Mouse (Mus musculus): ENCODE measurements at regions not wholly inside any gene's neighbourhood (a gene's known extent, or its start where the extent isn't known, plus 50 kb on each side); places are given as distances from the start of the nearest gene placed in this dataset.

- DNase-seq (ENCODE audit: low read depth, low spot score): no peak
- H3K36me3 ChIP-seq (ENCODE audit: control insufficient read depth, insufficient read depth, low read length, poor library complexity, severe bottlenecking): no peaks in the 10 kb centered on the region
Measured at GRCm38 (mm10) chr16:87069294-87069693, 284.7 kb upstream of the N6amt1 start.

GRCm38 (mm10) chr16:87067981-87068380 lies 286.0 kb upstream of the N6amt1 start:
- no peaks in the 10 kb centered on the region for H3K36me3 ChIP-seq (ENCODE audit: control insufficient read depth, insufficient read depth, low read length, poor library complexity, severe bottlenecking)
- H3K27me3 ChIP-seq (ENCODE audit: control insufficient read depth, insufficient read depth, low read length, poor library complexity, severe bottlenecking): no peaks in the 10 kb centered on the region
- DNase-seq (ENCODE audit: low read depth, low spot score): no peak

More at GRCm38 (mm10) chr16:87069294-87069693, 284.7 kb upstream of the N6amt1 start:
- no peaks in the 10 kb centered on the region for H3K27me3 ChIP-seq (ENCODE audit: control insufficient read depth, insufficient read depth, low read length, poor library complexity, severe bottlenecking)

GRCm38 (mm10) chr16:87067523-87067922 lies 286.5 kb upstream of the N6amt1 start:
- no peak for DNase-seq (ENCODE audit: low read depth, low spot score)
- Histone ChIP-seq H3K36me3 (ENCODE audit: control insufficient read depth, insufficient read depth, low read length, poor library complexity, severe bottlenecking) (no peaks in the 10 kb centered on the region), H3K27me3 (ENCODE audit: control insufficient read depth, insufficient read depth, low read length, poor library complexity, severe bottlenecking) (no peaks in the 10 kb centered on the region)

- Histone ChIP-seq H3K27me3 (ENCODE audit: control insufficient read depth, insufficient read depth, low read length, poor library complexity, severe bottlenecking) (no peaks in the 10 kb centered on the region), H3K36me3 (ENCODE audit: control insufficient read depth, insufficient read depth, low read length, poor library complexity, severe bottlenecking) (no peaks in the 10 kb centered on the region)
- DNase-seq (ENCODE audit: low read depth, low spot score): no peak
Measured at GRCm38 (mm10) chr16:87060473-87060872, 293.5 kb upstream of the N6amt1 start.

GRCm38 (mm10) chr16:87049741-87050383 lies 304.1 kb upstream of the N6amt1 start:
- H3K27me3 ChIP-seq (ENCODE audit: control insufficient read depth, insufficient read depth, low read length, poor library complexity, severe bottlenecking): no peaks in the 10 kb centered on the region
- DNase-seq (ENCODE audit: low read depth, low spot score): no peak
- no peaks in the 10 kb centered on the region for H3K36me3 ChIP-seq (ENCODE audit: control insufficient read depth, insufficient read depth, low read length, poor library complexity, severe bottlenecking)

GRCm38 (mm10) chr16:87044773-87045561 lies 309.0 kb upstream of the N6amt1 start:
- H3K27me3 ChIP-seq (ENCODE audit: control insufficient read depth, insufficient read depth, low read length, poor library complexity, severe bottlenecking): no peaks in the 10 kb centered on the region
- no peak for DNase-seq (ENCODE audit: low read depth, low spot score)
- no peaks in the 10 kb centered on the region for H3K36me3 ChIP-seq (ENCODE audit: control insufficient read depth, insufficient read depth, low read length, poor library complexity, severe bottlenecking)

- no peak for DNase-seq (ENCODE audit: low read depth, low spot score)
- Histone ChIP-seq H3K27me3 (ENCODE audit: control insufficient read depth, insufficient read depth, low read length, poor library complexity, severe bottlenecking) (no peaks in the 10 kb centered on the region), H3K36me3 (ENCODE audit: control insufficient read depth, insufficient read depth, low read length, poor library complexity, severe bottlenecking) (no peaks in the 10 kb centered on the region)
Measured at GRCm38 (mm10) chr16:87043689-87044088, 310.3 kb upstream of the N6amt1 start.

GRCm38 (mm10) chr16:87040366-87040765 lies 313.6 kb upstream of the N6amt1 start:
- H3K36me3 ChIP-seq (ENCODE audit: control insufficient read depth, insufficient read depth, low read length, poor library complexity, severe bottlenecking): no peaks in the 10 kb centered on the region
- no peaks in the 10 kb centered on the region for H3K27me3 ChIP-seq (ENCODE audit: control insufficient read depth, insufficient read depth, low read length, poor library complexity, severe bottlenecking)
- no peak for DNase-seq (ENCODE audit: low read depth, low spot score)

- no peaks in the 10 kb centered on the region for H3K27me3 ChIP-seq (ENCODE audit: control insufficient read depth, insufficient read depth, low read length, poor library complexity, severe bottlenecking)
- no peaks in the 10 kb centered on the region for H3K36me3 ChIP-seq (ENCODE audit: control insufficient read depth, insufficient read depth, low read length, poor library complexity, severe bottlenecking)
- no peak for DNase-seq (ENCODE audit: low read depth, low spot score)
Measured at GRCm38 (mm10) chr16:87039861-87040260, 314.1 kb upstream of the N6amt1 start.

- no peak for DNase-seq (ENCODE audit: low read depth, low spot score)
- Histone ChIP-seq H3K27me3 (ENCODE audit: control insufficient read depth, insufficient read depth, low read length, poor library complexity, severe bottlenecking) (no peaks in the 10 kb centered on the region), H3K36me3 (ENCODE audit: control insufficient read depth, insufficient read depth, low read length, poor library complexity, severe bottlenecking) (no peaks in the 10 kb centered on the region)
Measured at GRCm38 (mm10) chr16:87037061-87037460, 316.9 kb upstream of the N6amt1 start.

- no peak for DNase-seq (ENCODE audit: low read depth, low spot score)
- H3K36me3 ChIP-seq (ENCODE audit: control insufficient read depth, insufficient read depth, low read length, poor library complexity, severe bottlenecking): no peaks in the 10 kb centered on the region
- no peaks in the 10 kb centered on the region for H3K27me3 ChIP-seq (ENCODE audit: control insufficient read depth, insufficient read depth, low read length, poor library complexity, severe bottlenecking)
Measured at GRCm38 (mm10) chr16:87031836-87032235, 322.1 kb upstream of the N6amt1 start.

- Histone ChIP-seq H3K27me3 (ENCODE audit: control insufficient read depth, insufficient read depth, low read length, poor library complexity, severe bottlenecking) (no peaks in the 10 kb centered on the region), H3K36me3 (ENCODE audit: control insufficient read depth, insufficient read depth, low read length, poor library complexity, severe bottlenecking) (no peaks in the 10 kb centered on the region)
- no peak for DNase-seq (ENCODE audit: low read depth, low spot score)
Measured at GRCm38 (mm10) chr16:87028516-87029145, 325.4 kb upstream of the N6amt1 start.

- no peak for DNase-seq (ENCODE audit: low read depth, low spot score)
- H3K27me3 ChIP-seq (ENCODE audit: control insufficient read depth, insufficient read depth, low read length, poor library complexity, severe bottlenecking): no peaks in the 10 kb centered on the region
- no peaks in the 10 kb centered on the region for H3K36me3 ChIP-seq (ENCODE audit: control insufficient read depth, insufficient read depth, low read length, poor library complexity, severe bottlenecking)
Measured at GRCm38 (mm10) chr16:87027621-87028020, 326.4 kb upstream of the N6amt1 start.

- no peak for DNase-seq (ENCODE audit: low read depth, low spot score)
- Histone ChIP-seq H3K36me3 (ENCODE audit: control insufficient read depth, insufficient read depth, low read length, poor library complexity, severe bottlenecking) (no peaks in the 10 kb centered on the region), H3K27me3 (ENCODE audit: control insufficient read depth, insufficient read depth, low read length, poor library complexity, severe bottlenecking) (no peaks in the 10 kb centered on the region)
Measured at GRCm38 (mm10) chr16:87022041-87022440, 331.9 kb upstream of the N6amt1 start.

- Histone ChIP-seq H3K36me3 (ENCODE audit: control insufficient read depth, insufficient read depth, low read length, poor library complexity, severe bottlenecking) (no peaks in the 10 kb centered on the region), H3K27me3 (ENCODE audit: control insufficient read depth, insufficient read depth, low read length, poor library complexity, severe bottlenecking) (no peaks in the 10 kb centered on the region)
- no peak for DNase-seq (ENCODE audit: low read depth, low spot score)
Measured at GRCm38 (mm10) chr16:87017107-87017670, 336.8 kb upstream of the N6amt1 start.

Measured in splenic B cell, adult 2 months (primary cell).